Mouse (Mus musculus): ENCODE measurements around the gene Kat2b.
"Not testable (repeated sequence)": the region's sequence is repeated elsewhere in the genome, so short reads cannot be mapped to it uniquely, and the experiment has no call there.

Gene Kat2b

GRCm38 (mm10) chr17:53566161-53566918 lies at the start of gene Kat2b:
TSS of gene Kat2b (plus strand) at chr17:53566861.
- DNase-seq (ENCODE audit: low spot score in 2 of 2) = peak in 1 of 2 experiments; percentile 28

GRCm38 (mm10) chr17:53519364-53519763 lies 47.3 kb upstream of the Kat2b start:
- no peak for DNase-seq (ENCODE audit: low spot score in 2 of 2)

DNA sequence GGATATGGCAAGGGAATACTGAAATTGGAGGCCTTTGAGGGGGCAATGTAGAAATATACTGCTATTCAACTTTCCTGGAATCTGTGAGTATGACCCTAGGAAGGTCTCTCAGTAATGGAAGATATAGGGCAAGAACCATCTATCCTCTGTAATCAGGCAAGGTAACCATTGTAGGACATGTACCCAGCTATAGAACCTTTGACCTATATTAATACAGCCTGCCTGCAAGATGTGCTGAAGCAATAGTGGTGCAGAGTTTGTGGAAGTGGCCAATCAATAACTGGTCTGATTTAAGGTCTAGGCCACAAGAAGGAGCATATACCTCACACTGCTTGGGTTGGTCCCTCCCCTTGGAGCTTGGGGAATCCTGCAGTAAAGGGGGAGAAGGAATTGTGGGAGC lies 46.2 kb upstream of the Kat2b start:
- no peak for DNase-seq (ENCODE audit: low spot score in 2 of 2)

GRCm38 (mm10) chr17:53528034-53528433 lies 38.6 kb upstream of the Kat2b start:
- no peak for DNase-seq (ENCODE audit: low spot score in 2 of 2)

DNA sequence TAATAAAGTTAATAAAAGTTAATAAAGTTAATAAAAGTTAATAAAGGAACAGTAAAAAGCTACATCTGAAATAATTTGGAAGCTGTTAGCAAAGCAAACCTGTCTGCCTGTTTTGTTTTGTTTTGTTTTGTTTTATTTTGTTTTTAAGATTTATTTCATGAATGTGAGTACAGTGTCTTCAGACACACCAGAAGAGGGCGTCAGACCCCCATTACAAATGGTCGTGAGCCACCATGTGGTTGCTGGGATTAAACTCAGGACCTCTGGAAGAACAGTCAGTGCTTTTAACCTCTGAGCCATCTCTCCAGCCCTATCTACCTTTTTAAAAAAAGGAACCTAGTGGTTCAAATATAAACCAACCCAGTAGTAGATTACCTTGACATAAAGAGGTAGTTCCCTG lies 35.5 kb upstream of the Kat2b start:
- no peak for DNase-seq (ENCODE audit: low spot score in 2 of 2)

GRCm38 (mm10) chr17:53532425-53532824 lies 34.2 kb upstream of the Kat2b start:
- no peak for DNase-seq (ENCODE audit: low spot score in 2 of 2)

- DNase-seq (ENCODE audit: low spot score in 2 of 2) = not testable (repeated sequence)
These were observed 27.3 kb upstream of the Kat2b start, which contains the start of gene Pp2d1 for GRCm38 (mm10) chr17:53539351-53539750. TSS of gene Pp2d1 (minus strand) at chr17:53539451.

DNA sequence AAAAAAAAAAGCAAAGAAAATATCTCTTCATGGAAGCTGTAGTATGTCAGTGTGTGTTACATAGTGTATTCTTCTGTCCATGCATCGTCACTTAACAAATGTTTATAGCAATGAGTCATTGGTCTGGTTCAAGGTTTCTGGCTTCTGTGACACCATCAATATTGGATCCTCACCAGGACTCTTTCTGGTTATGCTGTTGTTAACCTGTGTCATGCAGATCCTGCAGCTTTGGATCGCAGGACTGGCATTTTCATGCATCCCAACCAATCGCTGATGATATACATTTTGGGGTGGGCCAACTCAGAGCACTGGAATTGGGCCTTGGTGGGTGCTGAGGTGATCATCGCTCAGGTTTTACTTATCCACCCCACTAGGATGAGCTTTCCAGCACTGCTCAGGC lies 24.1 kb upstream of the Kat2b start:
- DNase-seq (ENCODE audit: low spot score in 2 of 2) = no peak

GRCm38 (mm10) chr17:53543591-53544324 lies 22.9 kb upstream of the Kat2b start:
- DNase-seq (ENCODE audit: low spot score in 2 of 2) = peak; percentile 12 to 15

GRCm38 (mm10) chr17:53551306-53552299 lies 15.1 kb upstream of the Kat2b start:
- DNase-seq (ENCODE audit: low spot score in 2 of 2) = no peak

DNA sequence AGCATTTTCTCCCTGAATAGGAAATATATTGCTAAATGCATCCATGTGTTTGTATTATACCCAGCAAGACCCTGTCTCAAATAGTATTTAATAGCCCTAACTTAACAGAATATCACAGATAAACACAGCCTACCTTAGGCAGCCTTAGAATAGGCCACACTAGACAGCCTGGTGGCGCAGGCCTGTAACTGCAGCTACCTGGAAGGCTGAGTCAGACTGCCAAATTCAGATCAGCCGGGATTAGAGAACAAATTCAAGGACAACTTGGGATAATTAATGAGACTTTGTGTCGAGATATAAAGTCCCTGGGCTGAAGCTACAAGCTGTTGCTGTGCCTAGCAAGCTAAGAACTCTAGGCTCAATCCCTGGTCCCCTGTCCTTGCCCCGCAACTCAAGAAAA lies 12.6 kb upstream of the Kat2b start:
- DNase-seq (ENCODE audit: low spot score in 2 of 2) = no peak

- no peak for DNase-seq (ENCODE audit: low spot score in 2 of 2)
These were observed 11.8 kb upstream of the Kat2b start for GRCm38 (mm10) chr17:53554813-53555212.

DNA sequence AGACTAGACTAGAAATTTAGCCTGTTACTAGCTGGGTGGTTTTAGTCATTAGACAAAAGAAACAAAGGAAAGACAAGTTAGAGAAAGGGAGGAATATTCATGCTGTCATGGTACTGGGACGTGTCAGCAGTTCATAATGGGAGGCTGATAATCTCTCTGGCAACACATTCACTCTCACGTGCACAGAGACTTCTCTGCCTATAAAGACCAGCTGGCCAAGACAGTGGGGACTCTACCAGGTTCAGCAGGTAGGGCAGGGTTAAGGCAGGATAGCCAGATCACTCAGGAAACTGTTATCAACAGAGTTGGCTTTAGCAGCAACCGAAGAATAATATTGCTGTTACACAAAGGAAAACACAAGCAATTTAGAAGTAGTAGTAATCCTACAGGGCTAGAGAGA lies 9.2 kb upstream of the Kat2b start:
- no peak for DNase-seq (ENCODE audit: low spot score in 2 of 2)

DNA sequence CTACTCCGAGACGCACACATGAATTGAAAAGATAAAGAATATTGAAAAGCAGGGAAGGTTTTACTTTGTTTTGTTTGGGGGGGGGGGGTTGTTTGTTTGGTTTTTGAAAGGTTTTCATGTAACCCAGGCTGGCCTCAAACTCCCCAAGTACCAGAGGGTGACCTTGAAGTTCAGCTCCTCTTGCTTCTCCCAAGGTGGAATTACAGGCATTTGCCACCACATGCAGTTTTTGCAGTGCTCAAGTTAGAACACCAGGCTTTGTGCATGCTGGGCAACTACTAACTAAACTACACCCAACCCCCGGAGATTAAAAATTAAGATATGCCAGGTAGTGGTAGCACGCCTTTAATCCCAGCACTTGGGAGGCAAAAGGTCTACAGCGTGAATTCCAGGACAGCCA lies 7.0 kb upstream of the Kat2b start:
- no peak for DNase-seq (ENCODE audit: low spot score in 2 of 2)

GRCm38 (mm10) chr17:53561458-53562029 lies 5.1 kb upstream of the Kat2b start:
- no peak for DNase-seq (ENCODE audit: low spot score in 2 of 2)

GRCm38 (mm10) chr17:53564837-53565236 lies 1.8 kb upstream of the Kat2b start:
- no peak for DNase-seq (ENCODE audit: low spot score in 2 of 2)

DNA sequence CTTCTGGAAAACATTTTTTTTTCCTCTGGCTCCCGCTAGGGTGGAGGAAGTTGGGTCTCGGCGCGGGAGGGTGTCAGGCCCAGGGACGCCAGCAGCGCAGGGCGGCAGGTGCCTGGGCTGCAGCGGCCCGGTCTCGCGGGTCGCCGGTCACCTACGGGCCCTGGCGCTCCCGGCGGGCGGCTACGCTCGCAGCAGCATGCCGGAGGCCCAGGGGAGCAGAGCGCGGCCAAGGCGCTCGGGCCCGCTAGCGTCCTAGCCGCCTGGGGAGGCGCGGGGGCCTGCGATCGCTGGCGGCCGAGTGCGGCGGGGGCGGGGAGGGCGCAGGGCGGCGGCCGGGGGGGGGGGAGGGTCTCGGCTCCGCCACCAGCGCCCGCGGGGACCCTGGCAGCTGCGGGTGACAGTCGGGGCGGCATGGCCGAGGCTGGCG lies 271 bp downstream of the Kat2b start:
- DNase-seq (ENCODE audit: low spot score in 2 of 2) = peak; percentile 46 to 60

DNA sequence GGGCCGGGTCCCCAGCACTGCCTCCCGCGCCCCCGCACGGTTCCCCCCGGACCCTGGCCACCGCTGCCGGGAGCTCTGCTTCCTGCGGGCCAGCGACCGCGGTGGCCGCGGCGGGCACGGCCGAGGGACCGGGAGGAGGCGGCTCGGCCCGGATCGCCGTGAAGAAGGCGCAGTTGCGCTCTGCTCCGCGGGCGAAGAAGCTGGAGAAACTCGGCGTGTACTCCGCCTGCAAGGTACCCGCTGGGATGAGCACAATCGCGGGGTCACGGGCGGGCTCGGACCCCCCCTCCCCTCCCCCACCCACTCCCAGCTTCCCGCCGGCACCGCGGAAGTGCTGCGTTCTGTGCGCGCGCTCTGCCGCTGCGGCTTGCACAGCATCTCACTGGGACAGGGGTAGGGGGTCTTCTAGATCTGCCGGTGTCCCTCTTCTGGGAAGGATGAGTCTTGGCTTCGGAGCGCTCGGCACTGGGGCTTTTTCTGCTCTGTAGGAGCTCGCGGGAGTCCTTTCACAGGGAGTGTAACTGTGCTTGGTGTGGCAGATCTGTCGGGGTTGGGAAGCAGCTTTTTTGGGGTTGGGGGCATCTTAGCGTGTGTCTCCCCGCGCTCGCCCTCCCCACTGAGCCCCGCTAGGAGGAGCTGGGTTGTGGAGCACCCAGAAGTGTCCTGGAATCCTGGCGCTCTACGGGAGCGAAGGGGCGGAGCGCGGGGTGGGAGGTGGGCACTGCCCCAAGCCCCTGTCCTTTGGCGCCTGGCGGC lies 863 bp downstream of the Kat2b start:
- DNase-seq (ENCODE audit: low spot score in 2 of 2) = peak; percentile 14 to 36

DNA sequence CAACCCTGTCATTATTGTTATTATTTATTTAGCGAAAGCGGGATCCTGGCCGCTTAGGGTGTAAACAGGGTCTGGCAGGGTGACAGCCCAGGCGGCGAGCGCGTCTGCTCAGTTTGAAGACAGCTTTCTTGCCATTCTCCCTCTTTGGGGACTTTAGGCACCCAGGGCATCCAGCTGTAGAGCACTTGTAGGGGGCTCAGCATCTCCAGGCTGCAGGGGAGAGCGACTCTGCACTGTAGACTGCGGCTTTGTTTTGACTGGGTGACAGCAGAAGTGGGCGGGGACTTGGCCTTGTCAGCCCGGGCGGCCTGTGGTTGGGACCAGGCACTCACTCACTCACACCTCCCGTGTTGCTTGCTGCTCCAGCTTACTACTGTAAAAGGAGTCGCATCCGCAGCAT lies 1.5 kb downstream of the Kat2b start:
- DNase-seq (ENCODE audit: low spot score in 2 of 2) = peak; percentile 50 to 57

- no peak for DNase-seq (ENCODE audit: low spot score in 2 of 2)
These were observed 2.2 kb downstream of the Kat2b start for GRCm38 (mm10) chr17:53568734-53569386.

Data from right cerebral cortex, adult 2 months (tissue).